Comparison of ENCODE assay signal across 12 mouse cellular contexts in genomic region chr13:55757645-55758044, GRCm38 (mm10). TPM values are rescaled to one million over a fixed set of nuclear protein-coding genes. Genes with fewer than 3 reads are reported as not detected.
DNase-seq lines count a peak whose midpoint lies in the region; ATAC-seq and TF ChIP-seq lines count a peak whose summit lies in the region.
"Had no signal": no experiment of that assay in that cellular context is flagged by ENCODE, and none has a peak within 500 bp of the region (broad histone marks: within the 10 kb centered on the region; RNA-seq: fewer than 3 reads in every experiment).

No protein-coding gene starts in this region.

- ATAC-seq in forebrain, postnatal 0 days = no peak
- no peak for ATAC-seq in forebrain, embryonic 14.5 days
- ATAC-seq in lung, postnatal 0 days = no peak
- peak; percentile 69 for ATAC-seq in megakaryocyte progenitor cell, adult 5-6 weeks (replicated peaks; ENCODE audit: poor library complexity)

- no peak overlapping the region for H3K27ac ChIP-seq in forebrain, postnatal 0 days (ENCODE audit: low read depth, low read length)
- no peak overlapping the region for H3K27ac ChIP-seq in forebrain, embryonic 14.5 days (ENCODE audit: low read depth, low read length)
- H3K27ac ChIP-seq in lung, postnatal 0 days (ENCODE audit: low read length) = no peak overlapping the region
- H3K27ac ChIP-seq in MEL (ENCODE audit: control insufficient read depth, low read depth, low read length) = no peak overlapping the region
- H3K27ac ChIP-seq: gastrocnemius, adult 2 months; limb, embryonic 15.5 days had no signal

- no peak for TF ChIP-seq EP300 in lung, postnatal 0 days (IDR thresholded peaks at IDR 0.05)
- no peak for TF ChIP-seq EP300 in MEL (IDR thresholded peaks at IDR 0.05; ENCODE audit: low read depth in 1 of 2, low read length in 2 of 2)

- H3K9ac ChIP-seq in forebrain, postnatal 0 days = no peak overlapping the region
- H3K9ac ChIP-seq in forebrain, embryonic 14.5 days (ENCODE audit: low read length) = no peak overlapping the region
- H3K9ac ChIP-seq in lung, postnatal 0 days (replicated peaks; ENCODE audit: low read depth) = no peak overlapping the region
- H3K9ac ChIP-seq in MEL (ENCODE audit: control insufficient read depth, low read depth, low read length, poor library complexity, severe bottlenecking) = no peak overlapping the region
- H3K9ac ChIP-seq: embryonic facial prominence, embryonic 15.5 days; limb, embryonic 15.5 days had no signal

- H3K9me3 ChIP-seq in forebrain, postnatal 0 days (ENCODE audit: low read length) = no peaks in the 10 kb centered on the region
- H3K9me3 ChIP-seq in forebrain, embryonic 14.5 days (replicated peaks; ENCODE audit: control insufficient read depth, low read length) = no peaks in the 10 kb centered on the region
- H3K9me3 ChIP-seq in lung, postnatal 0 days (ENCODE audit: low read length) = no peaks in the 10 kb centered on the region
- no peaks in the 10 kb centered on the region for H3K9me3 ChIP-seq in MEL (replicated peaks; ENCODE audit: insufficient read depth, low read length)
- H3K9me3 ChIP-seq: embryonic facial prominence, embryonic 15.5 days; G1E; limb, embryonic 15.5 days had no signal

- H3K27me3 ChIP-seq in forebrain, postnatal 0 days (ENCODE audit: insufficient read depth, low read length) = no peaks in the 10 kb centered on the region
- no peaks in the 10 kb centered on the region for H3K27me3 ChIP-seq in forebrain, embryonic 14.5 days (replicated peaks; ENCODE audit: control insufficient read depth, insufficient read depth, low read length)
- no peaks in the 10 kb centered on the region for H3K27me3 ChIP-seq in lung, postnatal 0 days (replicated peaks; ENCODE audit: insufficient read depth, low read length)
- H3K27me3 ChIP-seq in MEL (ENCODE audit: control insufficient read depth in 1 of 2, insufficient read depth in 2 of 2, low read length in 2 of 2) = no peaks in the 10 kb centered on the region
- H3K27me3 ChIP-seq: embryonic facial prominence, embryonic 15.5 days; limb, embryonic 15.5 days had no signal

- H3K4me3 ChIP-seq in forebrain, postnatal 0 days (ENCODE audit: low read depth, low read length) = no peak overlapping the region
- H3K4me3 ChIP-seq in forebrain, embryonic 14.5 days (ENCODE audit: low read depth, low read length) = no peak overlapping the region
- H3K4me3 ChIP-seq in lung, postnatal 0 days (ENCODE audit: low read depth, low read length) = no peak overlapping the region
- no peak overlapping the region for H3K4me3 ChIP-seq in MEL (ENCODE audit: control insufficient read depth in 1 of 2, insufficient read depth in 1 of 2, low read depth in 2 of 2, low read length in 2 of 2)

- TF ChIP-seq POLR2A in MEL (IDR thresholded peaks at IDR 0.05; ENCODE audit: control insufficient read depth in 1 of 2, insufficient read depth in 1 of 2, low read depth in 1 of 2, low read length in 2 of 2, poor library complexity in 1 of 2) = no peak

- peak; percentile 29; the same call in 1 of the 2 replicates for TF ChIP-seq CTCF in forebrain, postnatal 0 days (IDR thresholded peaks at IDR 0.05; ENCODE audit: low read depth)
- peak; percentile 51 for TF ChIP-seq CTCF in lung, postnatal 0 days (IDR thresholded peaks at IDR 0.05)
- peak in 2 of 3 experiments; percentile 41 to 42; a peak in 4 of 6 replicates for TF ChIP-seq CTCF in MEL (IDR thresholded peaks at IDR 0.05 in 2 of 3, conservative IDR thresholded peaks at IDR 0.05 in 1 of 3; ENCODE audit: control insufficient read depth in 1 of 3, insufficient read depth in 1 of 3, low read depth in 2 of 3, low read length in 3 of 3, poor library complexity in 1 of 3, severe bottlenecking in 1 of 3)

- TF ChIP-seq RAD21 in MEL (IDR thresholded peaks at IDR 0.05; ENCODE audit: low read depth, low read length) = peak; percentile 15

- DNase-seq in forebrain, postnatal 0 days = no peak
- DNase-seq in forebrain, embryonic 14.5 days (ENCODE audit: low spot score) = no peak
- DNase-seq in lung, postnatal 0 days (ENCODE audit: low spot score) = no peak
- DNase-seq in lung, adult 18-20 months = no peak
- peak; percentile 48 for DNase-seq in MEL (ENCODE audit: low read depth, low spot score)
- DNase-seq in gastrocnemius, postnatal 10 days = no peak
- DNase-seq in gastrocnemius, adult 8-10 months (ENCODE audit: low spot score in 2 of 2) = no peak
- DNase-seq: gastrocnemius, adult 2 months had no signal

- 85% methylated on average over 6 of the region's 6 CpGs for WGBS in forebrain, postnatal 0 days
- WGBS in forebrain, embryonic 14.5 days = 87% methylated on average over 6 of the region's 6 CpGs
- 89% methylated on average over 6 of the region's 6 CpGs for WGBS in lung, postnatal 0 days

- H3K4me2 ChIP-seq in forebrain, postnatal 0 days (ENCODE audit: low read depth) = no peak overlapping the region
- H3K4me2 ChIP-seq in forebrain, embryonic 14.5 days (ENCODE audit: low read length) = no peak overlapping the region
- H3K4me2 ChIP-seq in lung, postnatal 0 days (replicated peaks; ENCODE audit: low read depth, low read length) = no peak overlapping the region

- no peaks in the 10 kb centered on the region for H3K4me1 ChIP-seq in forebrain, postnatal 0 days (ENCODE audit: insufficient read depth)
- H3K4me1 ChIP-seq in forebrain, embryonic 14.5 days (ENCODE audit: control insufficient read depth, insufficient read depth, low read length) = no peaks in the 10 kb centered on the region; the same call in 1 of the 2 replicates
- H3K4me1 ChIP-seq in lung, postnatal 0 days (ENCODE audit: insufficient read depth, low read depth, low read length) = peaks cover 3% of the 10 kb centered on the region; the same call in 1 of the 2 replicates
- no peaks in the 10 kb centered on the region; a peak in 1 of 4 replicates for H3K4me1 ChIP-seq in MEL (ENCODE audit: control insufficient read depth in 1 of 2, insufficient read depth in 2 of 2, low read length in 2 of 2)

- no peaks in the 10 kb centered on the region for H3K36me3 ChIP-seq in forebrain, postnatal 0 days (ENCODE audit: insufficient read depth)
- H3K36me3 ChIP-seq in forebrain, embryonic 14.5 days (ENCODE audit: control insufficient read depth, insufficient read depth, low read length) = no peaks in the 10 kb centered on the region
- H3K36me3 ChIP-seq in lung, postnatal 0 days (ENCODE audit: insufficient read depth, low read length) = no peaks in the 10 kb centered on the region
- no peaks in the 10 kb centered on the region for H3K36me3 ChIP-seq in MEL (ENCODE audit: control insufficient read depth in 1 of 2, insufficient read depth in 2 of 2, low read length in 2 of 2)
- H3K36me3 ChIP-seq: embryonic facial prominence, embryonic 15.5 days; limb, embryonic 15.5 days had no signal

- no peaks in the 10 kb centered on the region for H3K79me2 ChIP-seq in MEL (ENCODE audit: control insufficient read depth, insufficient read depth, low read length, poor library complexity)

TF ChIP-seq in MEL, 35 proteins besides CTCF, POLR2A, EP300 and RAD21 (continues in another document):
- no peak for TF ChIP-seq MXI1 (IDR thresholded peaks at IDR 0.05; ENCODE audit: low read depth, low read length)
- TF ChIP-seq CHD2 (IDR thresholded peaks at IDR 0.05; ENCODE audit: low read length) = no peak
- peak; percentile 33 for TF ChIP-seq SMC3 (IDR thresholded peaks at IDR 0.05; ENCODE audit: low read depth, low read length)
- TF ChIP-seq USF2 (IDR thresholded peaks at IDR 0.05; ENCODE audit: borderline replicate concordance in 1 of 2, insufficient read depth in 1 of 2, low read depth in 1 of 2, low read length in 2 of 2) = no peak
- TF ChIP-seq MYB (IDR thresholded peaks at IDR 0.05; ENCODE audit: low read depth, low read length) = no peak

RNA-seq across cellular contexts. Expression of gene Catsper3, which starts 26.7 kb away (rescaled TPM):
- not detected in 2 replicates for total RNA-seq in forebrain, postnatal 0 days (2014; rRNA removed)
- 0.14 and 0.19 TPM in 2 replicates for polyA plus RNA-seq in forebrain, postnatal 0 days (2015; fragmentation: Nextera tagmentation; extraction: Ambion mirVana)
- not detected in 2 replicates for polyA plus RNA-seq in forebrain, embryonic 14.5 days (2014; fragmentation: Nextera tagmentation; extraction: Ambion mirVana)
- polyA plus RNA-seq in lung, postnatal 0 days (2015; fragmentation: Nextera tagmentation; extraction: Ambion mirVana) = 0.18 TPM in 1 of 2 replicates, not detected in the other
- total RNA-seq in MEL (2012; rRNA removed) = not detected in 2 replicates
- not detected for polyA plus RNA-seq in MEL (2012; ENCODE audit: insufficient read depth in 1 of 2, insufficient read length in 2 of 2, low read depth in 1 of 2, low replicate concordance in 2 of 2, missing spikeins in 1 of 2)
- 0.37 TPM in 1 of 2 replicates, not detected in the other for total RNA-seq in megakaryocyte progenitor cell, adult 5-6 weeks (2015)
- not detected in 2 replicates for total RNA-seq in megakaryocyte progenitor cell, adult 5-6 weeks (2017)
- under 1 TPM in 1 of 2 experiments, not detected in 1; 0.31 TPM for total RNA-seq in gastrocnemius, postnatal 10 days (2021)
- under 1 TPM in 1 of 4 experiments, not detected in 3; 0.38 TPM for total RNA-seq in gastrocnemius, adult 8-10 months (2022)
- total RNA-seq: G1E had no signal
- polyA plus RNA-seq: embryonic facial prominence, embryonic 15.5 days; G1E had no signal

RNA-seq across cellular contexts. Expression of gene Pcbd2, which starts 30.5 kb away (rescaled TPM):
- 9.6 and 11.1 TPM in 2 replicates for total RNA-seq in forebrain, postnatal 0 days (2014; rRNA removed)
- 28.7 and 29.2 TPM in 2 replicates for polyA plus RNA-seq in forebrain, postnatal 0 days (2015; fragmentation: Nextera tagmentation; extraction: Ambion mirVana)
- polyA plus RNA-seq in forebrain, embryonic 14.5 days (2014; fragmentation: Nextera tagmentation; extraction: Ambion mirVana) = 16.5 and 19.7 TPM in 2 replicates
- 48.3 and 58.2 TPM in 2 replicates for polyA plus RNA-seq in lung, postnatal 0 days (2015; fragmentation: Nextera tagmentation; extraction: Ambion mirVana)
- 24.6 and 32.0 TPM in 2 replicates for total RNA-seq in MEL (2012; rRNA removed)
- 10 to 100 TPM in 1 of 2 experiments, not detected in 1; 69.4 TPM for polyA plus RNA-seq in MEL (2012; ENCODE audit: insufficient read depth in 1 of 2, insufficient read length in 2 of 2, low read depth in 1 of 2, low replicate concordance in 2 of 2, missing spikeins in 1 of 2)
- 38.6 and 40.9 TPM in 2 replicates for total RNA-seq in megakaryocyte progenitor cell, adult 5-6 weeks (2015)
- 18.4 and 25.6 TPM in 2 replicates for total RNA-seq in megakaryocyte progenitor cell, adult 5-6 weeks (2017)
- 10 to 100 TPM; 25.8 to 30.5 TPM for total RNA-seq in gastrocnemius, postnatal 10 days (2021)
- 10 to 100 TPM; 17.5 to 22.8 (median 19.3) TPM for total RNA-seq in gastrocnemius, adult 8-10 months (2022)

RNA-seq across cellular contexts. Expression of gene Txndc15, which starts 43.2 kb away (rescaled TPM):
- total RNA-seq in forebrain, postnatal 0 days (2014; rRNA removed) = 116 and 121 TPM in 2 replicates
- polyA plus RNA-seq in forebrain, postnatal 0 days (2015; fragmentation: Nextera tagmentation; extraction: Ambion mirVana) = 134 and 135 TPM in 2 replicates
- 128 and 142 TPM in 2 replicates for polyA plus RNA-seq in forebrain, embryonic 14.5 days (2014; fragmentation: Nextera tagmentation; extraction: Ambion mirVana)
- 82.3 and 85.7 TPM in 2 replicates for polyA plus RNA-seq in lung, postnatal 0 days (2015; fragmentation: Nextera tagmentation; extraction: Ambion mirVana)
- total RNA-seq in MEL (2012; rRNA removed) = 37.5 and 43.0 TPM in 2 replicates
- 10 to 100 TPM in 1 of 2 experiments, not detected in 1; 31.5 TPM for polyA plus RNA-seq in MEL (2012; ENCODE audit: insufficient read depth in 1 of 2, insufficient read length in 2 of 2, low read depth in 1 of 2, low replicate concordance in 2 of 2, missing spikeins in 1 of 2)
- 27.5 and 27.8 TPM in 2 replicates for total RNA-seq in megakaryocyte progenitor cell, adult 5-6 weeks (2015)
- 42.2 and 53.1 TPM in 2 replicates for total RNA-seq in megakaryocyte progenitor cell, adult 5-6 weeks (2017)
- total RNA-seq in gastrocnemius, postnatal 10 days (2021) = 10 to 100 TPM; 30.9 to 32.6 TPM
- 10 to 100 TPM; 31.8 to 40.0 (median 34.2) TPM for total RNA-seq in gastrocnemius, adult 8-10 months (2022)
